Mouse (Mus musculus) megakaryocyte, embryonic 14.5 days (primary cell): Measurements from ENCODE around the gene Camk2n1. TPM values are rescaled to one million over a fixed set of nuclear protein-coding genes. Genes with fewer than 3 reads are reported as not detected.

Source experiments
- H3K27me3 ChIP-seq: replicated peaks from 2 replicates; pipeline ENCODE3; 2012; ENCODE audit warnings: inconsistent platforms
- H3K36me3 ChIP-seq: replicated peaks from 2 replicates; pipeline ENCODE3; 2012; ENCODE audit warnings: low read length, inconsistent platforms, mixed read lengths
- H3K4me1 ChIP-seq: 2 replicates; pipeline ENCODE4 v1.6.1; 2012; ENCODE audit warnings: inconsistent platforms
- H3K4me3 ChIP-seq: replicated peaks from 2 replicates; pipeline ENCODE3; 2012; ENCODE audit warnings: moderate library complexity, mild to moderate bottlenecking, inconsistent platforms
- H3K9me3 ChIP-seq: 2 replicates; pipeline ENCODE4 v1.6.1; 2012; ENCODE audit warnings: inconsistent platforms
- FLI1 ChIP-seq: IDR thresholded peaks from 2 replicates; pipeline ENCODE4 v1.6.1; 2012; ENCODE audit warnings: low read length, inconsistent platforms, mixed read lengths
- GATA1 ChIP-seq: IDR thresholded peaks from 3 replicates; pipeline ENCODE4 v1.6.1; 2012; ENCODE audit warnings: mixed read lengths, low read length, inconsistent platforms, borderline replicate concordance
- polyA plus RNA-seq: library from polyadenylated mRNA; stranded (reverse); fragments of >175 nt; gene quantifications from 2 replicates; pipeline ENCODE4 v1.2.3, GENCODE M21; 2012; ENCODE audit warnings: low replicate concordance; ENCODE audit not compliant: insufficient read depth

The Camk2n1 gene
- polyA plus RNA-seq, 1 experiment = 0.13 TPM

- Histone ChIP-seq H3K4me3 (no peak overlapping the region), H3K27me3 (peaks cover 79% of the 10 kb centered on the region), H3K4me1 (peaks cover 13% of the 10 kb centered on the region), H3K36me3 (peaks cover 6% of the 10 kb centered on the region), H3K9me3 (peaks cover 10% of the 10 kb centered on the region)
- no peak for TF ChIP-seq FLI1
- TF ChIP-seq GATA1 = no peak
Measured at GRCm38 (mm10) chr4:138446981-138447380, 7.1 kb upstream of the Camk2n1 start.

- Histone ChIP-seq H3K36me3 (peaks cover 2% of the 10 kb centered on the region), H3K4me1 (peaks cover 13% of the 10 kb centered on the region), H3K27me3 (peaks cover 83% of the 10 kb centered on the region), H3K4me3 (peak overlapping the region; percentile 28), H3K9me3 (peaks cover 10% of the 10 kb centered on the region)
- TF ChIP-seq FLI1 = no peak
- no peak for TF ChIP-seq GATA1
Measured at GRCm38 (mm10) chr4:138447387-138447786, 6.7 kb upstream of the Camk2n1 start.

GRCm38 (mm10) chr4:138447827-138448602 lies 6.1 kb upstream of the Camk2n1 start:
- Histone ChIP-seq H3K36me3 (no peaks in the 10 kb centered on the region), H3K4me3 (peak overlapping the region; percentile 28), H3K27me3 (peaks cover 89% of the 10 kb centered on the region), H3K9me3 (peaks cover 10% of the 10 kb centered on the region), H3K4me1 (peaks cover 13% of the 10 kb centered on the region)
- TF ChIP-seq FLI1 = no peak
- TF ChIP-seq GATA1 = no peak

- H3K4me1 ChIP-seq = peaks cover 23% of the 10 kb centered on the region
- peaks cover 93% of the 10 kb centered on the region for H3K27me3 ChIP-seq
- H3K36me3 ChIP-seq = no peaks in the 10 kb centered on the region
- no peak overlapping the region for H3K4me3 ChIP-seq
- peaks cover 10% of the 10 kb centered on the region for H3K9me3 ChIP-seq
- no peak for TF ChIP-seq FLI1
- TF ChIP-seq GATA1 = no peak
Measured at GRCm38 (mm10) chr4:138448872-138449615, 5.1 kb upstream of the Camk2n1 start.

GRCm38 (mm10) chr4:138449636-138450314 lies 4.3 kb upstream of the Camk2n1 start:
- H3K9me3 ChIP-seq = peaks cover 10% of the 10 kb centered on the region
- H3K36me3 ChIP-seq = no peaks in the 10 kb centered on the region
- H3K27me3 ChIP-seq = peaks cover 93% of the 10 kb centered on the region
- TF ChIP-seq FLI1 (no peak), GATA1 (no peak)
- peaks cover 30% of the 10 kb centered on the region for H3K4me1 ChIP-seq
- H3K4me3 ChIP-seq = no peak overlapping the region

GRCm38 (mm10) chr4:138452306-138453096 lies 1.6 kb upstream of the Camk2n1 start:
- Histone ChIP-seq H3K4me1 (peaks cover 38% of the 10 kb centered on the region), H3K27me3 (peaks cover 95% of the 10 kb centered on the region), H3K4me3 (no peak overlapping the region), H3K9me3 (no peaks in the 10 kb centered on the region), H3K36me3 (no peaks in the 10 kb centered on the region)
- TF ChIP-seq GATA1 = no peak
- no peak for TF ChIP-seq FLI1

GRCm38 (mm10) chr4:138453097-138453752 lies 889 bp upstream of the Camk2n1 start:
- H3K36me3 ChIP-seq = no peaks in the 10 kb centered on the region
- H3K4me1 ChIP-seq = peaks cover 35% of the 10 kb centered on the region
- TF ChIP-seq FLI1 (no peak), GATA1 (no peak)
- H3K9me3 ChIP-seq = no peaks in the 10 kb centered on the region
- H3K4me3 ChIP-seq = peak overlapping the region; percentile 93
- H3K27me3 ChIP-seq = peaks cover 97% of the 10 kb centered on the region

- Histone ChIP-seq H3K9me3 (no peaks in the 10 kb centered on the region), H3K4me1 (peaks cover 35% of the 10 kb centered on the region), H3K36me3 (no peaks in the 10 kb centered on the region), H3K4me3 (peak overlapping the region; percentile 93), H3K27me3 (peaks cover 97% of the 10 kb centered on the region)
- TF ChIP-seq GATA1 (no peak), FLI1 (no peak)
Measured at GRCm38 (mm10) chr4:138454571-138455140, 542 bp downstream of the Camk2n1 start.
